Mouse (Mus musculus) yolk sac, embryonic 10.5 days (tissue): ENCODE measurements around the gene Cdkl4.
A peak's percentile ranks its signal among the peaks of the same experiment; 100 is the strongest.

Source experiments
- DNase-seq: peaks from one replicate; pipeline ENCODE4 v3.0.0-alpha.2; 2017; ENCODE audit warnings: low spot score

Gene Cdkl4

GRCm38 (mm10) chr17:80480031-80480854 lies 97.4 kb downstream of the Cdkl4 start, which contains the start of gene Sos1:
Gene Sos1 (minus strand): TSS chr17:80480453.
- peak; percentile 97 for DNase-seq

GRCm38 (mm10) chr17:80479295-80480030 lies 98.2 kb downstream of the Cdkl4 start:
- peak; percentile 66 for DNase-seq

- DNase-seq = no peak
Observed at GRCm38 (mm10) chr17:80477679-80478078, 99.9 kb downstream of the Cdkl4 start.

- DNase-seq = no peak
Observed at GRCm38 (mm10) chr17:80476496-80476895, 101.1 kb downstream of the Cdkl4 start.
